Mouse (Mus musculus): ENCODE measurements at regions not wholly inside any gene's neighbourhood (a gene's known extent, or its start where the extent isn't known, plus 50 kb on each side); places are given as distances from the start of the nearest gene placed in this dataset.
A peak's percentile ranks its signal among the peaks of the same experiment; 100 is the strongest.

- peak; percentile 7 for DNase-seq (ENCODE audit: low read depth, low spot score)
Observed at GRCm38 (mm10) chr7:53608756-53609155, 1226.5 kb upstream of the Luzp2 start.
